8 mouse cellular contexts compared by ENCODE assay signal in the genomic region with DNA sequence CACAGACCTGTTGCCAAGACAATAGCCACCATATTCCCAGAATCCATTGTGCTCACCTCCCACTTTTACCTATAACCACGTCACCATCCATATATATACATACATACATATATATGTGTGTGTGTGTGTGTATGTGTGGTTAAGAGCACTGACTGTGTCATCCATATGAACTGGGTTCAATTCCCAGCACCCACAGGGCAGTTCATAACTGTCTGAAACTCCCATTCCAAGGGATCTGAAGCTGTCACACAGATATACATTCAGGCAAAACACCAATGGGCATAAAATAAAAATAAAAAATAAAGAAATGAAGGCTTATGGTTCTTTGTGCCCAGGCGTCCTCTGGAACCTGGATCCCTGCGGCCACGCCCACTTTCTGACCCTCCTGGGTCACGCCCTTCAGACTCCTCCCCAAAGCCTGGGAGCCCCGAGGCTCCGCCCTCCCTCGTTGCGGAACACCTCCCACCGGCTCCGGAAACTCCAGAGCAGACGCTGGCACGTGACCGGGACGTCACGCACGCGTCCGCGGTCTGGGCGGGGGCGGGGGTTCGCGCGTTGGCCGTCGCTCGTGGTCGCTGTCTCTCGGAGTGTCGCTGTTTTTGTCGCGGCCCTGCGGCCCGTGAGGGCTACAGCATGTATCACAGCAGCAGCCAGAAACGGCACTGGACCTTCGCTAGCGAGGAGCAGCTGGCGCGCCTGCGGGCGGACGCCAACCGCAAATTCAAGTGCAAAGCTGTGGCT. TPM values are rescaled to one million over a fixed set of nuclear protein-coding genes. Genes with fewer than 3 reads are reported as not detected.
DNase-seq lines count a peak whose midpoint lies in the region; ATAC-seq lines count a peak whose summit lies in the region.

Ccnh (plus strand) TSS at position 506 of the 741 bp plus-strand sequence.

- peak within 1 kb of the TSS; percentile 68 for H3K9ac ChIP-seq in hindbrain, embryonic 15.5 days

- H3K36me3 ChIP-seq in hindbrain, embryonic 15.5 days, result peaks cover 18% of the 10 kb centered on the region

- peak within 1 kb of the TSS; percentile 64 for H3K4me2 ChIP-seq in hindbrain, embryonic 15.5 days

- peak; percentile 97 for ATAC-seq in hindbrain, embryonic 15.5 days (ENCODE audit: low FRiP score, low read depth)

- no peaks in the 10 kb centered on the region for H3K9me3 ChIP-seq in hindbrain, embryonic 15.5 days

- peak within 1 kb of the TSS; percentile 77 for H3K4me3 ChIP-seq in hindbrain, embryonic 15.5 days

- peaks cover 14% of the 10 kb centered on the region for H3K4me1 ChIP-seq in hindbrain, embryonic 15.5 days (replicated peaks)

- WGBS in hindbrain, embryonic 15.5 days, result 2% methylated on average over 44 of the region's 44 CpGs

- peak; percentile 87 for DNase-seq in T-cell, adult 2 months (ENCODE audit: low spot score)
- DNase-seq in cerebellum, postnatal 36 days, result peak; percentile 87 to 93
- peak; percentile 91 to 96 for DNase-seq in frontal cortex, postnatal 36 days (ENCODE audit: low spot score in 2 of 2)
- peak; percentile 86 for DNase-seq in left cerebral cortex, adult 11 months (ENCODE audit: low spot score)
- peak; percentile 94 to 95 for DNase-seq in lung, postnatal 4 days
- DNase-seq in retina, postnatal 7 days (ENCODE audit: low read depth, low spot score), result peak; percentile 83
- peak; percentile 78 for DNase-seq in urinary bladder, adult 2 months (ENCODE audit: low spot score)

- peak within 1 kb of the TSS; percentile 83 for H3K27ac ChIP-seq in hindbrain, embryonic 15.5 days (replicated peaks)

- H3K27me3 ChIP-seq in hindbrain, embryonic 15.5 days, result no peaks in the 10 kb centered on the region

RNA-seq across cellular contexts. Expression of gene Ccnh, which starts in this region (rescaled TPM):
- polyA plus RNA-seq in hindbrain, embryonic 15.5 days (2015; fragmentation: Nextera tagmentation; extraction: Ambion mirVana), result 87.9 and 88.4 TPM in 2 replicates
- polyA plus RNA-seq in urinary bladder, adult 2 months (2012; rRNA removed), result 30.4 and 32.4 TPM in 2 replicates

Comparison
In these comparisons a context has a peak if more than half of its experiments do, and no peak if none do; other contexts are left out.
1. Peak in every context shown above with its lines: DNase-seq, ATAC-seq, H3K4me3 ChIP-seq and H3K27ac ChIP-seq.